Mouse (Mus musculus): ENCODE results near the gene Mon1a. TPM values are rescaled to one million over a fixed set of nuclear protein-coding genes. Genes with fewer than 3 reads are reported as not detected.
A peak's percentile ranks its signal among the peaks of the same experiment; 100 is the strongest.

Mon1a gene
- polyA plus RNA-seq, 1 experiment from 2014 or later: 23.2 TPM

DNA sequence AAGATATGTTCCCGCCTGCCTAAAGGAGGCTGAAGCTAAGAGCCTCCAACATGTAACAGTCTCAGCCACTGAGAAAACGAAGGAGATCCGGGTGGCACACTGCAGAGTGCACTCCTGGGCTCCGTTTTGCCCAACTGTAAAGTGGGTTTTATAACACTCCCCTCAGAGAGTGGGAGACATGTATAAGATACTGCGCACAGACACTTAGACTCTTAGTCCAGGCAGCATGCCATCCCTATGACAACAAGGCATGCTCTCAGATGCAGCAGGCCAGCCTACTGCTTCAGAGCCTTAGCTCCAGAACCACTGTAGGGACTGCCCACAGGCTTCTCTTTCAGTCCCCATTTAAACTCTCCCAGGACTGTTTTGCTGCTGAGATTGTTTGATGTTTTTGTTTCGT is 30.9 kb downstream of the Mon1a start:
- WGBS: 76% methylated on average over 6 of the region's 6 CpGs
- no peak for ATAC-seq (ENCODE audit: insufficient read depth, low FRiP score)
- no peak overlapping the region for H3K27ac ChIP-seq (ENCODE audit: low read length)
- peaks cover 5% of the 10 kb centered on the region; the same call in 1 of the 2 replicates for H3K4me1 ChIP-seq (ENCODE audit: control insufficient read depth, insufficient read depth, low read length)
- H3K9ac ChIP-seq (ENCODE audit: low read length): no peak overlapping the region
- H3K36me3 ChIP-seq (ENCODE audit: control insufficient read depth, insufficient read depth, low read length): peaks cover 3% of the 10 kb centered on the region; the same call in 1 of the 2 replicates
- no peaks in the 10 kb centered on the region for H3K9me3 ChIP-seq (replicated peaks; ENCODE audit: control insufficient read depth, low read length)
- no peak overlapping the region for H3K4me3 ChIP-seq (replicated peaks; ENCODE audit: low read length)
- no peak overlapping the region for H3K4me2 ChIP-seq (ENCODE audit: low read depth, low read length)
- H3K27me3 ChIP-seq (ENCODE audit: control insufficient read depth, insufficient read depth, low read length): no peaks in the 10 kb centered on the region

DNA sequence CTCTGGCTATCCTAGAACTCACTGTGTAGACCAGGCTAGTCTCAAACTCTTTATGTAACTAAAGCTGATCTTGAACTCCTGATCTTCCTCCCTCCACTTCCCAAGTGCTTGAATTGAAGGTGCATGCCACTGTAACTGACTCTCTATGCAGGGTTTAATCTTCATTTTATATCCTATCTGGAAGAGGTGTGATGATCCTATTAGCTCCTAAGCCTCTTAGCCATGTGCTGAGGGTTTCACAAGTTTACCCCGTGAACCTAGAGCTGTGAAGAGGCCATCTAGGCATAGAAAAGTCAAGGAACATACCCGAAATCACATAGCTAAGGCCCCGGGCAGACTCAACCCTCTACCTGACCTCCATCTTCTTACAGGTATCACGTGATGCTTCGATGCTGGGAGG is 31.5 kb downstream of the Mon1a start:
- 84% methylated on average over 5 of the region's 5 CpGs for WGBS
- no peak for ATAC-seq (ENCODE audit: insufficient read depth, low FRiP score)
- H3K36me3 ChIP-seq (ENCODE audit: control insufficient read depth, insufficient read depth, low read length): peaks cover 3% of the 10 kb centered on the region; the same call in 1 of the 2 replicates

DNA sequence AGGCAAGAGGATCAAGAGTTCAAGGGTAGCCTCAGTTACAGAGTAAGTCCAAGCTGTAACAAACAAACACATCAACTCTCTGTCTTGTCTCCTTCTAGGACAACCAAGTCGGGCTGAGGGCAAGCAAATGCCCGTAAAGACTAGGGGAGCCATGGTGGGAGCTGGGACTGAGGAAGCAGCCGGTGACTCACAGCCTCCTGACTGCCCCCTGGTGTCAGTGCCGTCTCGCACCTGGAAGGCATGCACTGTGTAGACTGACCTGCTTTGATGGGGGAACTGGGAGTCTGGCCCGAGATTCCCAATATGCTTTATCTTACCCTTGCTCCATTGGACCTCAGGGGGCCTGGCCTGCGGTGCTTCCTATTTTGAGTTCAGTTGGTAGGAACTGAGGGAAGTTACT is 35.1 kb downstream of the Mon1a start:
- Histone ChIP-seq H3K27me3 (ENCODE audit: control insufficient read depth, insufficient read depth, low read length) (no peaks in the 10 kb centered on the region), H3K36me3 (ENCODE audit: control insufficient read depth, insufficient read depth, low read length) (no peaks in the 10 kb centered on the region; the same call in 1 of the 2 replicates), H3K4me1 (ENCODE audit: control insufficient read depth, insufficient read depth, low read length) (peaks cover 10% of the 10 kb centered on the region; the same call in 1 of the 2 replicates), H3K9ac (ENCODE audit: low read length) (no peak overlapping the region), H3K4me3 (replicated peaks; ENCODE audit: low read length) (no peak overlapping the region), H3K4me2 (ENCODE audit: low read depth, low read length) (no peak overlapping the region), H3K27ac (ENCODE audit: low read length) (no peak overlapping the region), H3K9me3 (replicated peaks; ENCODE audit: control insufficient read depth, low read length) (no peaks in the 10 kb centered on the region)
- peak; percentile 48; the same call in 1 of the 2 replicates for ATAC-seq (ENCODE audit: insufficient read depth, low FRiP score)
- WGBS: 39% methylated on average over 7 of the region's 7 CpGs

More for the DNA sequence above, 31.5 kb downstream of the Mon1a start:
- no peaks in the 10 kb centered on the region for H3K27me3 ChIP-seq (ENCODE audit: control insufficient read depth, insufficient read depth, low read length)
- H3K4me1 ChIP-seq (ENCODE audit: control insufficient read depth, insufficient read depth, low read length): peaks cover 10% of the 10 kb centered on the region; the same call in 1 of the 2 replicates
- H3K9ac ChIP-seq (ENCODE audit: low read length): no peak overlapping the region
- no peak overlapping the region for H3K4me3 ChIP-seq (replicated peaks; ENCODE audit: low read length)
- H3K4me2 ChIP-seq (ENCODE audit: low read depth, low read length): no peak overlapping the region
- H3K9me3 ChIP-seq (replicated peaks; ENCODE audit: control insufficient read depth, low read length): no peaks in the 10 kb centered on the region
- no peak overlapping the region for H3K27ac ChIP-seq (ENCODE audit: low read length)

DNA sequence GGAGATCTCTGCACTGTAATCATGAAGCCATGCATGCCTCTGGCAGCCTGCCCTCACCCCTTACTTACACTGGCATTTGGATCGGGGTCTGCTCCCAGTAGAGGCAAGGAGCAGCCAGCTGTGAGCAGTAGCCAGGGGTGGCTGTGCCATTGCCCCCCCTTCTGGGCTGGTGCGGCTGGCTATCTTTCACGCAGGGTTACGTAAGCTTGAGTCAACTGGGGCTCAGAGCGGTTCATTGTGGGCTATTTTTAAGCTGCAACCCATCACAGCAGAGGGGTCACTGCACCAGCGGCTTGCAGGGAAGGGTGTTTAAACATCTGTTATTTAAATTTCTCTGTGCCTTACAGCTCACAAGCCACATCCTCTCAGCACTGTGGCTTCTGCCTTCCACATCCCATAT is 36.0 kb downstream of the Mon1a start:
- no peak overlapping the region for H3K4me2 ChIP-seq (ENCODE audit: low read depth, low read length)
- H3K4me1 ChIP-seq (ENCODE audit: control insufficient read depth, insufficient read depth, low read length): peaks cover 12% of the 10 kb centered on the region; the same call in 1 of the 2 replicates
- H3K27me3 ChIP-seq (ENCODE audit: control insufficient read depth, insufficient read depth, low read length): no peaks in the 10 kb centered on the region
- H3K36me3 ChIP-seq (ENCODE audit: control insufficient read depth, insufficient read depth, low read length): no peaks in the 10 kb centered on the region; the same call in 1 of the 2 replicates
- H3K9me3 ChIP-seq (replicated peaks; ENCODE audit: control insufficient read depth, low read length): no peaks in the 10 kb centered on the region
- no peak overlapping the region for H3K4me3 ChIP-seq (replicated peaks; ENCODE audit: low read length)
- ATAC-seq (ENCODE audit: insufficient read depth, low FRiP score): no peak
- 30% methylated on average over 6 of the region's 6 CpGs for WGBS
- no peak overlapping the region for H3K27ac ChIP-seq (ENCODE audit: low read length)
- H3K9ac ChIP-seq (ENCODE audit: low read length): peak overlapping the region; percentile 55; the same call in 1 of the 2 replicates

DNA sequence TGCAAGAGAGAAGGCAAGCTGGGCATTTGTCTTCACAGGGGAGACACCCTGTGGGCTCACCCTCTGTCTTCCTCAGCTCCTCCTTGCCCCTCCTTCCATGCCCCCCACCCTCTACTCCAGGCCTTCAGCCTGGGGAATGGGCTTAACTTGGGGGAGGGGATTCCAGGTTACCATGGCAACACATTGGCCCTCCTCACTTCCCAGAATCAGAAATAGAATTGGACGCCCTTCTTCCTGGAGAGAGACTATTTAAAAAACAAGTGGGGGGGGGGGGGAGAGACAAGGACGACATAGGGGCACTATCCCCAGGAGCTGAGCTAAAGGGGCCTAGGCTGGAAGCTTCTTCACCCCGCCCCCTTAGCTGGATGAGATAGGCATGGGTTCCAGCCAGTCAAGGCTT is 37.3 kb downstream of the Mon1a start:
- Histone ChIP-seq H3K9ac (ENCODE audit: low read length) (no peak overlapping the region), H3K4me1 (ENCODE audit: control insufficient read depth, insufficient read depth, low read length) (peaks cover 12% of the 10 kb centered on the region; the same call in 1 of the 2 replicates), H3K27ac (ENCODE audit: low read length) (no peak overlapping the region), H3K9me3 (replicated peaks; ENCODE audit: control insufficient read depth, low read length) (no peaks in the 10 kb centered on the region), H3K27me3 (ENCODE audit: control insufficient read depth, insufficient read depth, low read length) (no peaks in the 10 kb centered on the region), H3K4me3 (replicated peaks; ENCODE audit: low read length) (no peak overlapping the region), H3K4me2 (ENCODE audit: low read depth, low read length) (no peak overlapping the region), H3K36me3 (ENCODE audit: control insufficient read depth, insufficient read depth, low read length) (no peaks in the 10 kb centered on the region; the same call in 1 of the 2 replicates)
- WGBS: 47% methylated on average over 3 of the region's 3 CpGs
- no peak for ATAC-seq (ENCODE audit: insufficient read depth, low FRiP score)

DNA sequence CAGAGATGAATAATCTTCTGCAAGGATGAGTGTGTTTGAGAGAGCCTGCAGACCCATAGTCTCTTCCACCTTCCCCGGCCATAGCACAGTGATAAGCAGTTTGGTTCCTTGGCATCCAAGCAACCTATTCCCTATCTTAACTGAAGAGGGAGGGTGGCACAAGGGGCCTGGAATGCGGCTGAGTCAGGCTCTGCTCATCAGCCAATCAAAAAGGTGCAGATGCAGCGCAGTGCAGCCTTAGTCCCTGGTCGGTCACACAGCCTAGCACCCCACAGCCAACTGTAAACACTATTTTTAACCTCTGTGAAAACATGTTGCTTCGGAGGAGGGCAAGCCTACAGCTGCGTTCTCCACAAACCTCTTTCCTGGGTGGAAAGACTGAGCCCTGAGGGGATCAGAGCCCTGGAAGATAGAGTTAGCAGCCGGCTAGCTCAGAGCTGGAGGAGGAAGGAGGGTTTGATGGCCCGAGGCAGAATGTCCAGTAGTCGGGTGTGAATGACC is 39.0 kb downstream of the Mon1a start:
- Histone ChIP-seq H3K4me3 (replicated peaks; ENCODE audit: low read length) (no peak overlapping the region), H3K36me3 (ENCODE audit: control insufficient read depth, insufficient read depth, low read length) (no peaks in the 10 kb centered on the region), H3K4me2 (ENCODE audit: low read depth, low read length) (no peak overlapping the region), H3K9ac (ENCODE audit: low read length) (no peak overlapping the region), H3K27ac (ENCODE audit: low read length) (no peak overlapping the region), H3K27me3 (ENCODE audit: control insufficient read depth, insufficient read depth, low read length) (no peaks in the 10 kb centered on the region), H3K9me3 (replicated peaks; ENCODE audit: control insufficient read depth, low read length) (no peaks in the 10 kb centered on the region), H3K4me1 (ENCODE audit: control insufficient read depth, insufficient read depth, low read length) (peaks cover 12% of the 10 kb centered on the region; the same call in 1 of the 2 replicates)
- no peak for ATAC-seq (ENCODE audit: insufficient read depth, low FRiP score)
- 46% methylated on average over 9 of the region's 9 CpGs for WGBS

DNA sequence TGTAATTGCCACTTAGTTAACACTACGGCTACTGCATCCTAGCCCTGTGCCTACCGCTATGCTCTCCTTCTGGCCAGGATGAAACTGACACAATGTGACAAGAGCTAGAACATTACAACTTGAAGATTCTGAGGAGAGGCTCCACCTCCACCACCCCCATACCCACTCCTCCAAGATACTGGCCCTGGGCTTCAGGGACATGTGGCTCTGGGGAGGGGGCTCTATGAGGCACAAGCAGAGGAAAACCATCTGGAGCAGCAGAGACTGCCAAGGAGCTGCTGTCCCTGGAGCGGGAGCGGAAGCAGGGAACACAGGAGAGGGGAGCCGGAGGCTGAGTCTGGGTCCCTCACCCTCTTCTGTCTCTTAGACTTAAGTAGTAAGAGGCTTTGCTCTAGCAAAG is 39.8 kb downstream of the Mon1a start:
- Histone ChIP-seq H3K4me1 (ENCODE audit: control insufficient read depth, insufficient read depth, low read length) (peaks cover 12% of the 10 kb centered on the region; the same call in 1 of the 2 replicates), H3K4me3 (replicated peaks; ENCODE audit: low read length) (no peak overlapping the region), H3K4me2 (ENCODE audit: low read depth, low read length) (no peak overlapping the region), H3K27ac (ENCODE audit: low read length) (no peak overlapping the region), H3K9me3 (replicated peaks; ENCODE audit: control insufficient read depth, low read length) (no peaks in the 10 kb centered on the region), H3K36me3 (ENCODE audit: control insufficient read depth, insufficient read depth, low read length) (no peaks in the 10 kb centered on the region), H3K27me3 (ENCODE audit: control insufficient read depth, insufficient read depth, low read length) (no peaks in the 10 kb centered on the region), H3K9ac (ENCODE audit: low read length) (no peak overlapping the region; the same call in 1 of the 2 replicates)
- 46% methylated on average over 5 of the region's 5 CpGs for WGBS
- ATAC-seq (ENCODE audit: insufficient read depth, low FRiP score): no peak

DNA sequence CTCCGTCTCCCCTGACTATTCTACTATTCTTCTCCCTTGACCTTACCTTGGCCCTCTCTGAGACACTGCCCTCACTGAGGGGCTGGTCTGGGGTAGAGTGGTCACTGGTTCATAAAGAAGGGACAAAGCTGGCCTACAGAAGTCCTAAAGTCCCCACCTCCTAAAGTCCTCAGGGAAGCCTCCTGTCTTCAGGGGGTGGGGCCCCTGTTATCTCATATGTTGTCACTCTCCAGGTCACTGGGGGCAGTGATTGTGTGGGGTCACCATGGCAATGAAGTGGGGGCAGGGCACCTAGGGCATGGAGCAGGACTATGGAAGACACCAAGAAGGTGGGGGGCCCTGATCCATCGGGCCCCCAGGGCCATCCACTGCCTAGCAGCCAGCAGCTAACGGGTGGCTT is 40.2 kb downstream of the Mon1a start, which contains the start of gene Actl11:
Gene Actl11, plus strand, starts transcription at position 301 of the 400 bp plus-strand sequence.
- no peak within 1 kb of the TSS for H3K4me3 ChIP-seq (replicated peaks; ENCODE audit: low read length)
- 62% methylated on average over 3 of the region's 3 CpGs for WGBS
- H3K27ac ChIP-seq (ENCODE audit: low read length): no peak within 1 kb of the TSS
- H3K9me3 ChIP-seq (replicated peaks; ENCODE audit: control insufficient read depth, low read length): no peaks in the 10 kb centered on the region
- no peaks in the 10 kb centered on the region for H3K36me3 ChIP-seq (ENCODE audit: control insufficient read depth, insufficient read depth, low read length)
- H3K4me2 ChIP-seq (ENCODE audit: low read depth, low read length): no peak within 1 kb of the TSS
- H3K27me3 ChIP-seq (ENCODE audit: control insufficient read depth, insufficient read depth, low read length): no peaks in the 10 kb centered on the region
- H3K9ac ChIP-seq (ENCODE audit: low read length): no peak within 1 kb of the TSS; the same call in 1 of the 2 replicates
- peaks cover 12% of the 10 kb centered on the region; the same call in 1 of the 2 replicates for H3K4me1 ChIP-seq (ENCODE audit: control insufficient read depth, insufficient read depth, low read length)
- no peak for ATAC-seq (ENCODE audit: insufficient read depth, low FRiP score)

DNA sequence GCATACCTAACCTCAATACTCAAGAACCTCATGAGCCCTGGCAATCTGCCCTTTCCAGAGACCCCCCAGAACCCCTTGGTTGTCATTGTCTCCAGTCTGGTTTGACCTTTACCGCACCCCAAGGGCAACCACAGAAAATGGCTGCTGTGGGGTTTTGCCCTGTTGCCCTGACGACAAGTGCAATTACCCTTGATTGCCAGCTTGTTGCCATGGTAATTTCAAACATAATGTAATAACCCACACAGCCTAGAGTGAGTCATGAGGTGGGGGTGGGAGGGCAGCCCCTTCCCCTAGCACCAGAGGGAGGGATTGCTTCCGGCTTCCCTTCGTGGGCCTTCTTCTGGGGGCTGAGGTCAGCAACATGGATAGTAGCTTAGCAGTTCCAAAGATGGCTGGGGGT is 44.3 kb downstream of the Mon1a start:
- no peaks in the 10 kb centered on the region for H3K9me3 ChIP-seq (replicated peaks; ENCODE audit: control insufficient read depth, low read length)
- no peak overlapping the region for H3K4me3 ChIP-seq (replicated peaks; ENCODE audit: low read length)
- H3K27ac ChIP-seq (ENCODE audit: low read length): no peak overlapping the region
- no peak overlapping the region for H3K9ac ChIP-seq (ENCODE audit: low read length)
- peaks cover 12% of the 10 kb centered on the region; the same call in 1 of the 2 replicates for H3K27me3 ChIP-seq (ENCODE audit: control insufficient read depth, insufficient read depth, low read length)
- H3K4me1 ChIP-seq (ENCODE audit: control insufficient read depth, insufficient read depth, low read length): peaks cover 19% of the 10 kb centered on the region; the same call in 1 of the 2 replicates
- 66% methylated on average over 4 of the region's 4 CpGs for WGBS
- H3K36me3 ChIP-seq (ENCODE audit: control insufficient read depth, insufficient read depth, low read length): no peaks in the 10 kb centered on the region
- H3K4me2 ChIP-seq (ENCODE audit: low read depth, low read length): no peak overlapping the region
- no peak for ATAC-seq (ENCODE audit: insufficient read depth, low FRiP score)
